Mouse (Mus musculus) thymus, adult 18-20 months (tissue): ENCODE measurements around the gene Gla.

Source experiments
- DNase-seq, 2 experiments: peaks; one replicate each; pipeline ENCODE4 v3.0.0; 2022; ENCODE audit warnings: mixed read lengths in 2 of 2

The Gla gene

DNA sequence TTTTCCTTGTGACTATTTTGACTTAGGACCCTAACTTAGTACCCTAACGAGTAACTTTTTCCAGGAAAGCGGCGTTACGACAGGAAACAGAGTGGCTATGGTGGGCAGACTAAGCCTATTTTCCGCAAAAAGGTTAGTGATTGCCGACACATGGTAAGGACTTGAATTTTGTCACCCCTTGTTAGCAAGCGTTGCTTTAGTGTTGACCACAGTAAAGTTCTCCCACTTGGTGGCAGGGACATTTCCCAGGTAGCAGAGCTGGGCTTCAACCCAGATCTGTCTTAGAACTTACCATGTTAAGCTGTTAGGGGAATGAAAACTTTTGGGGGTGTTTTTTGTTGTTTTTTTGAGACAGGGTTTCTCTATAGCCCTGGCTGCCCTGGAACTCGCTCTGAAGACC is 14.5 kb downstream of the Gla start:
- no peak for DNase-seq

DNA sequence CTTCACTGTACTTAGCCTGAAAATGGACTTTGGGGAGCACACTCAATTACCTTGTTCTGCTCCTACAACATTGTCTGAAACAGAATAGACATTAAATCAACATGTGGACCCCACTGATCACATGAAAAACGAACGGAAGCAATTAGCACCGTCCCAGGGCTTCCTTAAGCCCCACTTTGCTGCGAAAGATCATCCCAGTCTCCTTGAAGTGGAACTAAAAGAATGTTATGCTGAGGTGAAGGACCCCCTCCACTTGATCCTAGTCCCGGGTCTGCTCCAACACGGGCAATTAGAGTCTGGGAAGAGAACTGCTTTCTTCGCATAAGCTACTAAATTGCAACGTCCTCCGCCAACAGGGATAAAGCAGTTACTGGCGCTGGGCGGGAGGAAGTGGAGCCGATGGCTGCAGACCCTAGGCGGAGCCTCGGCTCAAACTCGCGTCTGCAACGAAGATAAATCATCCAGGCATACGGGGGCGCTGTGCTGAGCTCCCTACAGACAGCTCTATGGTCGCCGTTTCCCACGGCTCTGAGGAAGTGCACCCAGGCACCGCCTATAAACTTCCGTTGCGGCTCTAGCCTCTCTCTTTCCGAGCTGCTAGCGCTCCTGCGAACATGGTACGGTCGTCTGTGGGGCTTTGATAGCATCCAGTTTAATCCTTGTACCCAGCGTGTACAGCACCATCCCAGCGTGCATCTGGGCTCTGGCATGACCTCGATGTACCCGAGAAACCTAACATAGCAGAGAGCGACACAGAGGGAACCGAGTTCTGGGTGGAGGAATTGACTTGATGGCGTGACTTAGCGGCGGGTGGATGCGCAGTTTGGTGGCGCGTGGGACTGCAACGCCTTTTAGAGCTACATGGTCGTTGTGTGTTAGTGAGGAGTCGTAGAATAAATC is 15.6 kb downstream of the Gla start, which contains the start of gene Rpl36a:
Gene Rpl36a (plus strand): TSS at position 552 of the 900 bp plus-strand sequence.
- DNase-seq = peak; percentile 80 to 85

DNA sequence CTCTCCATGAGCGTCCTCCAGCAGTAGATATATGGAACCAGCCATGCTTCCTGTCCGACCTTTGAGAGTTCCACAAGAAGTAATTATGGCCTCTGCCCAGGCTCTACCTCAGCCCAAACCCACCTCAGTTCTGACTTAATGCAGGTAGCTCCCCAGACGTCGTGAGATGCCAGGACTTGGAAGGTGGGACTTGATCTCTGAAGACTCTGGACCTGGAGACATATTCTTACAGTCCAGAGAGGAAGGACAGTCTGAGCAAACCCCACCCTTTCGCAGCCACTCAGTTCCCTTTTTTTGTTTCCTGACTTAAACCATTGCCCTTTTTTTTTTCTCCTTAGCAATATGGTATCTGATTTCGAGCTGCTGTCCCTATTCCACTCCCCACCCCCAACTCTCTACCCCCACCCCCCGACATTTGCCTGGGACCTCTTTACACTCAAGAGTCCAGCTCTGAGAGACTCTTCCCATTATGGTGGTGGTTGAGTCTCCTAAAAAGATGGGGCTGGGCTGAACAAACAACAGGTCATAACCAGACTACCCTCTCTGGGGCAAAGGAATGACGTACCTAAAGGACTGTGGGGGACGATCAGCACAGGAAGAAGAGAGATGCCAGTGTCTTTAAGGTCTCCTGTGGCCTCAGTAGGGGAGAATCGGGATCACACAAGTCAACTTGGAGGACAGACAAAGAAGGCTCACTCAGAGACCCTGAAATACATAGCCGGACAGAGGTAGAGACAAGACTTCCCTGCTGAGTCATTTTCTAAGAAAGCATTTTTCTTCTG is 17.8 kb downstream of the Gla start, which contains the start of gene Btk:
Gene Btk (minus strand): TSS at position 683 of the 782 bp plus-strand sequence.
- DNase-seq = no peak

DNA sequence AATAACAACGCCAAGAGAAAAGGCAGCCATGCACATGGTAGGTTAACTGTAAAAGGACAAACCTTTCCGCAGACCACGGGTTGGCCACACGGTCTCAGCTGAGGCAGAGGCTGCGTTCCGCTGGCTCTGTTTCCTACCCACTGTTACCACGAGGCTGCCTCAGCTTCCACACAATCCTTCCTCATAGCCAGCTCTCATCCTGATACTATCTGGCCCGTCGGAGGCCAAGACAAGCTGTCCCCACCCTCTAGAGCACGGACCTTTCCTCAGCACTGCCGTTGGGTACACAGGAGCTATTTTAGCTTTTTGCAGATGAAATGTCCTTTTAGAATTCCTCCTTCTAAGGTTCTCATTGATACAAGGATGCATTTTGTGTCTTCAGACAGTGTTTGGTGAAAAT is 18.7 kb downstream of the Gla start:
- DNase-seq = no peak

DNA sequence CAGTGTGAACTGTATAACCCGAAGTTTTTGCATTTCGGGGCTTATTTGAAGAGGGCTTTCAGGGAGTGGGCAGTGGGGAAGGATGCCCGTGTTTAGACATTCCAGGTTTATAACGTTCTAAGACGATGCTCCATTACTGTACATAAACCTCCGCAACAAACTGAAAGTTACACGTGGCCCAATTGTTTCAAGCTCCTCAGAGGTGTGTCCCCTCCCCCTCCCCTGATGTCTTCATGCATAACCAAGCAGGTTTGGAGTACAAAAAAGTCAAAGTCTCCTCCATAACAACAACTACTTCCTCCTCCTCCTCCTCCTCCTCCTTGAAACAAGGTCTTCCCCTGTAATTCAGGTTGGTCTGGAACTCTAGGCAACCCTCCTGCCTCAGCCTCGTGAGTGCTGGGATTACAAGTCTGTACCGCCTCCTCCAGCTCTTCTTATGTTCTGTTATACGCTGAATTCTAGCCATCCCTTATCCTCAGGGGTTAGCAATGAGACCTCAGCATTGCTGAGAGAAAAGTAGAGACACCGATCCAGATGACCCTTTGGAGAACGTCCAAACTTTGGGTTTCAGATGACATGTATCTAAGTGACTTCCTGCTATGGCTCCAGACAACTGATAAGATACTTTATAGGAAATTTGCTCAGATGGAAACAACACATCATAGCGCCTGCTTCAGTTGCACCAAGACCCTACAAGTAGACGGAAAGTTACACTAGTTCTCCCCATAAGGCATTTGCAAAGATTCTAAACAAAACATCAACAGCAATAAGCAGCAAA is 20.2 kb downstream of the Gla start:
- no peak for DNase-seq

DNA sequence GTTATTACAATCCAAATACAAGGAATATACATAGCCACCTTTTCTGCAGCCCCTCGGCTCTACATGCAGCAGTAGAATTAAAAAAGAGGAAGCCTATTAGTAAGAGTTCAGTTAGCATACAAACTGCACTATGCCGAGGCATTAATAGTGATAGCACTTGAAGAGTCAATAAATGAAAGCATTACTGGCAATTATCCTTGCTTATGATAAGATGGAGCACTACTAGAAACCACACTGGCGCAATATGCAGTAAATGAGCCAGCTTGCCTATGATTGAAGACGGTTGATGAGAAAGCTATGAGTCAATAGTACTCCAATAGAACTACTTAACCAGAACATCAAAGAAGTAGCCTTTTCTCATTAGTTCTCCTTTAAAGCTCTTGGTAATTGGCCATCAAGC is 23.0 kb downstream of the Gla start:
- DNase-seq = no peak

DNA sequence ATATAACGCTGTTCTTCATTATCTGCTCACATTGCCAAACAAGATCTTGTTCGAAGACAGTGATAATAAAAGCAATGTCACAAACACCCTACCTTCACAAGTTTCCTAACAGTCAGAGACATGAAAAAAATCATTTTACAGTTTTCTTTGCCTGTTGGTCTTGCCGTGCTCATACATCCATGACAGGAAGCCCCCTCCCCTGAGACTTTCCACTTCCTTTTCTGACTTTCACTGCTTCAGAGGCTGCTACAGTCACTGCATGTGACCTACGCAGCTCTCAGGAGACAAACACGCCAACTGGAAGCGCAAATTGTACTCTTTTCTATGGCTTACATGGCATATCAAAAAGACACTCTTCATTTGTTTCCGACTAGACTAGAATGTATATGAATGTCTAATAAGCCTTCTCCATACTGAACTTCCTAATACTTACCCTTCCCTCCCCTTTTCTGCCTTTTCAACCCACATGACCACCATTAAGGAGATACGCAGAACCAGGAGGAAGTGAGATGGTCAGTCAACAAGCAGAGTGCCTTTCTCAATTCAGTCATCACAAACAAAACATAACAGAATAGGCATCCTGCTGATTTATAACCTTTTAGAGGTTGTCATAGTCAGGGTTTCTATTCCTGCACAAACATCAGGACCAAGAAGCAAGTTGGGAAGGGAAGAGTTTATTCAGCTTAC is 34.2 kb downstream of the Gla start:
- DNase-seq = peak in 1 of 2 experiments; percentile 24

DNA sequence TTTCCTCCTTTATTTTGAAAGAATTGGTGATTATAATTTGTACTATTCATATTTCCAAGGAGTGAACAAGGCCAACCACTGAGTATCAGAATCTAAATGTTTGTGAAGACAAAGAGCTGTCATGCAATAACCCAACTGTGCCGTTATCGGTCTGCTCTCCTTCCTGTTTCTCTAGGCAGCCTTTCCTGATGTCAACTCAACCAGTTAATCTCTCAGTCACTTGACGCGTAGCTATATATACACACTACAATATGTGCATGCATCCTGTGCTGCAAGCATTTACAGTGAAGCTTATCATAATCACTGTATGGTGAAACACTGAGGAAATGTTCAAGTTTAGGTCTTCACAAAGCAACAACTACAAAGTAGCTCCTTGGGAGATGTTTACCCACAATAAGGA is 36.6 kb downstream of the Gla start:
- no peak for DNase-seq

DNA sequence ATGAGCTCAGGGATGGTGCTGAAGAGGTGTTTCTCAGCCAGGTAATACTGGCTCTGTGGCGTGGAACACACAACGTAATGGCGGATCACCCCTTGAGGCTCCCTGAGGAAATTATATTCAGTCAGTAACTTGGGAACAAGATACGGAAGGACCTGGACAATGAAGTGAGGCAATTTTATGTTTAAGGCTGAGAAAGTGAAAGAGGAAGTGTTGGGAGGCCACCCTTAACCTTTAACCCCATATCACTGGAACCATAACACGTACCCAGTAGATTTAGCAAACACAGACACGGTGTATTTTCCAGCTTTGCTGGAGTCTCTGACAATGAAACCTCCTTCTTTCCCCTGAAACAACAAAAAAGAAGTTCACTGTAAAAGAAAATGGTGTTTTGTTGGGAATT is 46.5 kb downstream of the Gla start:
- no peak for DNase-seq

DNA sequence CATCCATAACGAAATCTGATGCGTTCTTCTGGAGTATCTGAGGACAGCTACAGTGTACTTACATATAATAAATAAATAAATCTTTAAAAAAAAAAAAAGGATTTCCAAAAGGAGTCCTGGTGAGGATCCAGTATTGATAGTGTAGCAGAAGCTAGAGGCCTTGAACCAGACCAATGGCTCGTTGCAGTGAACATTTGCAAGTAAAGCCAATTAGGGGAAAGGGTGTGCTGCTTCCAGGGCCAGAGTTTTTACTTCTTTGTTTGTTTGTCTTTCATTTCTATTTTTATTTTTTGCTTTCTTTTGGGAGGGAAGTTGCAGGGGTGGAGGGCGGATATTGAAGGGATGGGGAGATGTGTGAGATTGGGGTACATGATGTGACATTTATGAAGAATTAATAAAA is 47.6 kb downstream of the Gla start:
- no peak for DNase-seq

DNA sequence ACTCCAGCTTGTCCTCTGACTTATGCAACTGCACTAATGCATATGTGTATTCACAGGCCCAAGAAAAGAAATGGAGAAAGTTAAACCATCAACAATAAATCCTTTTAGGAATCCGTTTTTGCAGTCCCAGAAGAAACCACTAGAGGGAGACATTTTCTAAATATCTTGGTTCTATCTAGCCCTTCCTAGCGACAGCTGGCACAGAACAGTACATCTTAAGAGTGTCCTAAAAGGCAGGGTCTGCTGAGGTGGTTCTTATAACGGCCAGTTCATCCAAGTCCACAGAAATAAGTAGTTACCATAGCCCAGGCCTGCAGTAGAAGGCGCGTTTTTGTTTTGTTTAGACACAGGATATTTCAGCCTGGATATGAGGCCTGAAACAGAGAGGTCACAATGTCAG is 50.0 kb downstream of the Gla start:
- no peak for DNase-seq

DNA sequence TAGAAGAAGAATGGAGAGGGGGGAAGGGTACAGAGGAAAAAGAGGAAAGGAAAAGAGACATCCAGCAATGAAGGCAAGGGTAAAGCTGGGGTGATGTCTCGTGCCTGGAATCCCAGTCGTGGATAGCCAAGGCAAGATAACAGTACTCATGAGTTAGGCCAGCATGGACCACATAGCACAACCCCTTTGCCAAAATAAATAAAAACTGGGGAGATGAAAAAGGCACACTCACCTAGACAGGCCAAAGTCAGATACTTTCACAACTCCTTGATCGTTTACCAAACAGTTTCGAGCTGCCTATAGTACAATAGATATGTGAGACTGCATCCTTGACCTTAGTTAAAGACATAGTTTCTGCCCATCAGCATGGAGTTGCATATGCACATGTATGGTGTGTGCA is 53.6 kb downstream of the Gla start:
- DNase-seq = no peak

DNA sequence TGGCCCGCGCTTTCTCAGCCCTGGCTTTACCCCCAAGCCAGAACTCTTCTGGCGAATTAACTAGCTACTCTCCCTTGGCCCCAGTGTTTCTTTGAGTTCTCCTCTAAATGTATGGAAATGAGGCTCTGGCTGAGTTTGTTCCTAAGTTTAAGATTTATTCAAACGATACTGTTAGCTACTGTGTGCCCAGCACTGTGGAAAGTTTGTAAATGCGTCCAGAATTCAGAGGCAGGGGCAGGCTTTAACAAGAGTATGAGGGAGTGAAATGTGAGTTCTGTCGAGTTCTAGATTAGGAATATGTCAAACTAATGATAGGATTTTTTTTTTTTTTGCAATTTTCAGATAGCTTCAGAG is 59.0 kb downstream of the Gla start:
- DNase-seq = no peak

DNA sequence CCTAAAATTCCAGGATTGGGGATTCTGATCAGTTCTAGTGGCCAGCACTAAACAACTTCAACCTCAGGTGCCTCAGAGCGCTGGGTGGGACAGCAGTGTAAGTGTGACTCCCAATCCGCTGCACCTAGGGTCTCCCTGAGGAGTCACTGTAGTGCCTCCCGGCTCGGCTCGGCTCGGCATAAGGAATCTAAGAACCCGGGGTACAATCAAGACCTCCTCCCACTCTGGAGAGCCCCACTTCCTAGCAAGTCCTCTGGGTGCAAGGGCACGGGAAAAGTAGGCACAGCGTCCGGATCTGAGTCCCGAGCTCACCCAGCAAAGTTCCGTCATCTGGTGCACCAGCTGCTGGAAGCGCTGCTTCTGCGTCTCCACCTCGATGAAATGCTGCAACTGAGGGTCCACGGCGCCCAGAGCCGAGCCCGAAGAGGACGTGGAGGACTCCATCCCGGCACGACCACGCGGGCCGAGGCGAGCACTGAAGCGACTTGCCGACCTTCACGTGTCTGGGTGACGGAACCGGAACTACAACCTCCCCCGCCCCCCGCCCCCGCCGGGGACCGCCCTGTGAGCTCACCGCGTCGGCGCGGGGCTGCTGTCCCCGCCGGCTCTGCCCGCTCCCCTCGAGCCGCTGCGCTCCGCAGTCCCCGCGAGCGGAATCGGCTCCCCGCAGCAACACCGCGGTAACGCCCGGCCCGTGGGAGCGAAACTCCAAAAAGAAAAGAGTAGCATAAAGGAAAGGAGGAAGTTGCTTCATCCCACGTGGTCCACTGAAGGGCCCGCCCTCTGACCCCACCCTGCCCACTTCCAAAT is 59.6 kb downstream of the Gla start, which contains the start of gene Timm8a1:
Gene Timm8a1 (minus strand): TSS at position 721 of the 810 bp plus-strand sequence.
- DNase-seq = peak; percentile 20 to 33

DNA sequence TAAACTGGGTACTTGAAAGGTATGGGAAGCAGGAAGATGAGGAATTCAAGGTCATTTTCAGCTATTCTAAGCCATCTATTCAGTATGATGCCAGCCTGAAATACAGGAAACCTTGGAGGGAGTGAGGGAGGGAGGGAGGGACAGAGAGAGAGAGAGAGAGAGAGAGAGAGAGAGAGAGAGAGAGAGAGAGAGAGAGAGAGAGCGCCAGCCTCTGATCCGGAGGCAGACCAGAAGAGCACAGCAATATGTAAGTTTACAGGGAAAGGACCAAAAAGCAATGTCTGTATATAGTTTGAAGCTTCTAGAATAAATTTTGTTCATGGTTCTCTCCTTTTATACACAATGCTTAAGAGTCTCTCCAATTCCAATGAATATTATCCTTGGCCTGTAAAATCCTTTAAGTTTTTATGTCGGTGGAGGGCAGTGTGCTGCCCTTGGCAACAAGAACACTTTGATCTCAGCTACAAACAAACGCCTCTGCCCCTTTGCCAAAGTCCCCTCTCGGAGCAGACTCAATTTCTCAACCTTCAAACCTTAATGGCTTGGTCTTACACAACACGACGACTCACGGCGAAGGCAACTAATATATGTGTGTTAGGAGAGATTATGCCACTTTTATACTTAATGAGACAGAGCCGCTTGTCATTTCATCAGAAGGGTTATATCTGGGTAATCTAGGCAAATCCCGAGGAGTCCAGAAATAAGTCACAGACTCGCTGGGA is 60.4 kb downstream of the Gla start:
- DNase-seq = no peak

DNA sequence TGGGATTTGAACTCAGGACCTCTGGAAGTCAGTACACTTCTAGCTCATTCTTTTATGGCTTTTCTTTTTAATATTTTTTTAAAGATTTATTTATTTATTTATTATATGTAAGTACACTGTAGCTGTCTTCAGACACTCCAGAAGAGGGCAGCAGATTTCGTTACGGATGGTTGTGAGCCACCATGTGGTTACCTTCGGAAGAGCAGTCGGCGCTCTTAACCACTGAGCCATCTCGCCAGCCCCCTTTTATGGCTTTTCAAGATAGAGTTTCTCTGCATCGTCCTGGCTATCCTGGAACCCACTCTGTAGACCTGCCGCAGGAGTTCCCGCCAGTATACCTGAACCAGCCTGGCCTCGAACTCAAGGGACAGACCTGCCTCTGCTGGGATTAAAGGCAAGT is 61.1 kb downstream of the Gla start:
- DNase-seq = peak in 1 of 2 experiments; percentile 6
